8 mouse cellular contexts compared by ENCODE assay signal in genomic region chrX:152001737-152002710, GRCm38 (mm10). TPM values are rescaled to one million over a fixed set of nuclear protein-coding genes. Genes with fewer than 3 reads are reported as not detected.
DNase-seq lines count a peak whose midpoint lies in the region; ATAC-seq and TF ChIP-seq lines count a peak whose summit lies in the region.

Hsd17b10 (plus strand) TSS chrX:152001845.

- H3K79me3 ChIP-seq in C2C12 (ENCODE audit: low read depth): no peaks in the 10 kb centered on the region

- H3K4me1 ChIP-seq in erythroblast, embryonic 14.5 days (ENCODE audit: control insufficient read depth): peaks cover 19% of the 10 kb centered on the region
- no peaks in the 10 kb centered on the region for H3K4me1 ChIP-seq in heart, embryonic 12.5 days (replicated peaks)
- H3K4me1 ChIP-seq in liver, embryonic 12.5 days: peaks cover 5% of the 10 kb centered on the region; the same call in 1 of the 2 replicates
- no peaks in the 10 kb centered on the region for H3K4me1 ChIP-seq in stomach, embryonic 15.5 days

- TF ChIP-seq CTCF in C2C12 (IDR thresholded peaks at IDR 0.05; ENCODE audit: control insufficient read depth, insufficient read depth, insufficient read length): no peak
- TF ChIP-seq CTCF in brain, embryonic 14.5 days (IDR thresholded peaks at IDR 0.05; ENCODE audit: borderline replicate concordance, extremely low read depth, insufficient read depth, insufficient read length): no peak

- DNase-seq in brain, embryonic 14.5 days (ENCODE audit: low read depth): peak; percentile 93
- DNase-seq in kidney, postnatal 10 days: peak; percentile 91
- peak; percentile 46 to 62 for DNase-seq in natural killer cell, adult 2 months (ENCODE audit: low spot score in 2 of 2)

- H3K27me3 ChIP-seq in C2C12 (ENCODE audit: control insufficient read depth, insufficient read depth, insufficient read length): no peaks in the 10 kb centered on the region
- peaks cover 26% of the 10 kb centered on the region for H3K27me3 ChIP-seq in erythroblast, embryonic 14.5 days (ENCODE audit: control insufficient read depth)
- peaks cover 25% of the 10 kb centered on the region for H3K27me3 ChIP-seq in heart, embryonic 12.5 days (replicated peaks)
- H3K27me3 ChIP-seq in liver, embryonic 12.5 days (replicated peaks): peaks cover 48% of the 10 kb centered on the region
- H3K27me3 ChIP-seq in stomach, embryonic 15.5 days (replicated peaks): peaks cover 4% of the 10 kb centered on the region; the same call in 1 of the 2 replicates

- H3K36me3 ChIP-seq in C2C12 (ENCODE audit: control insufficient read depth, insufficient read depth): no peaks in the 10 kb centered on the region
- H3K36me3 ChIP-seq in erythroblast, embryonic 14.5 days (ENCODE audit: control insufficient read depth): peaks cover 26% of the 10 kb centered on the region
- peaks cover 21% of the 10 kb centered on the region for H3K36me3 ChIP-seq in heart, embryonic 12.5 days
- peaks cover 20% of the 10 kb centered on the region for H3K36me3 ChIP-seq in liver, embryonic 12.5 days
- H3K36me3 ChIP-seq in stomach, embryonic 15.5 days: no peaks in the 10 kb centered on the region

- peaks cover 4% of the 10 kb centered on the region; the same call in 1 of the 2 replicates for H3K9me3 ChIP-seq in erythroblast, embryonic 14.5 days (ENCODE audit: control insufficient read depth, low read length)
- no peaks in the 10 kb centered on the region for H3K9me3 ChIP-seq in heart, embryonic 12.5 days (replicated peaks)
- H3K9me3 ChIP-seq in liver, embryonic 12.5 days (replicated peaks): no peaks in the 10 kb centered on the region
- no peaks in the 10 kb centered on the region for H3K9me3 ChIP-seq in stomach, embryonic 15.5 days

- H3K27ac ChIP-seq in heart, embryonic 12.5 days (ENCODE audit: poor library complexity, severe bottlenecking): peak within 1 kb of the TSS; percentile 61; the same call in 1 of the 2 replicates
- H3K27ac ChIP-seq in liver, embryonic 12.5 days: peak within 1 kb of the TSS; percentile 64; the same call in 1 of the 2 replicates
- peak within 1 kb of the TSS; percentile 44; the same call in 1 of the 2 replicates for H3K27ac ChIP-seq in stomach, embryonic 15.5 days

- peak; percentile 98 for ATAC-seq in heart, embryonic 12.5 days (ENCODE audit: insufficient number of reproducible peaks, low FRiP score)
- ATAC-seq in liver, embryonic 12.5 days: peak; percentile 98
- ATAC-seq in stomach, embryonic 15.5 days (ENCODE audit: insufficient read depth, low FRiP score, low read depth): peak; percentile 98

- peak within 1 kb of the TSS; percentile 34 for H3ac ChIP-seq in C2C12 (ENCODE audit: control insufficient read depth, insufficient read length, low read depth)

- WGBS in heart, embryonic 12.5 days: 14% methylated on average over 40 of the region's 41 CpGs
- WGBS in liver, embryonic 12.5 days (ENCODE audit: insufficient replicate concordance): 7% methylated on average over 37 of the region's 41 CpGs
- 24% methylated on average over 39 of the region's 41 CpGs for WGBS in stomach, embryonic 15.5 days

- peak within 1 kb of the TSS; percentile 62 for H3K9ac ChIP-seq in heart, embryonic 12.5 days
- peak within 1 kb of the TSS; percentile 66 for H3K9ac ChIP-seq in liver, embryonic 12.5 days
- no peak within 1 kb of the TSS for H3K9ac ChIP-seq in stomach, embryonic 15.5 days

- H3K79me2 ChIP-seq in C2C12 (ENCODE audit: control insufficient read depth, insufficient read depth): no peaks in the 10 kb centered on the region

- peak within 1 kb of the TSS; percentile 34 for H3K4me3 ChIP-seq in C2C12 (ENCODE audit: insufficient read depth, poor library complexity, severe bottlenecking)
- H3K4me3 ChIP-seq in erythroblast, embryonic 14.5 days (replicated peaks): peak within 1 kb of the TSS; percentile 76
- peak within 1 kb of the TSS; percentile 56 for H3K4me3 ChIP-seq in heart, embryonic 12.5 days
- H3K4me3 ChIP-seq in liver, embryonic 12.5 days: peak within 1 kb of the TSS; percentile 61
- H3K4me3 ChIP-seq in stomach, embryonic 15.5 days (replicated peaks): peak within 1 kb of the TSS; percentile 48

- peak; percentile 51; the same call in 1 of the 2 replicates for TF ChIP-seq POLR2A in brain, embryonic 14.5 days (IDR thresholded peaks at IDR 0.05; ENCODE audit: borderline replicate concordance, extremely low read depth, insufficient read depth, insufficient read length, poor library complexity, severe bottlenecking)

- H3K4me2 ChIP-seq in heart, embryonic 12.5 days: peak within 1 kb of the TSS; percentile 71
- H3K4me2 ChIP-seq in liver, embryonic 12.5 days: peak within 1 kb of the TSS; percentile 78
- peak within 1 kb of the TSS; percentile 56 for H3K4me2 ChIP-seq in stomach, embryonic 15.5 days

TF ChIP-seq in C2C12, 6 proteins besides CTCF, POLR2A, EP300 and RAD21:
- TF ChIP-seq USF1 (IDR thresholded peaks at IDR 0.05; ENCODE audit: low read depth): no peak
- no peak for TF ChIP-seq FOSL1 (IDR thresholded peaks at IDR 0.05; ENCODE audit: insufficient read depth, low read length, poor library complexity, severe bottlenecking)
- TF ChIP-seq MAX (IDR thresholded peaks at IDR 0.05): no peak

RNA-seq across cellular contexts. Expression of gene Hsd17b10, which starts in this region (rescaled TPM):
- 119 TPM for polyA plus RNA-seq in C2C12 (2012; fragmentation: generic; extraction: Trizol)
- 53.2 and 58.6 TPM in 2 replicates for polyA plus RNA-seq in brain, embryonic 14.5 days (2012; rRNA removed)
- 1.6 and 2.3 TPM in 2 replicates for polyA plus RNA-seq in erythroblast, embryonic 14.5 days (2012)
- polyA plus RNA-seq in heart, embryonic 12.5 days (2016; fragmentation: Nextera tagmentation; extraction: Ambion mirVana): 155 and 159 TPM in 2 replicates
- polyA plus RNA-seq in liver, embryonic 12.5 days (2016; fragmentation: Nextera tagmentation; extraction: Ambion mirVana): 99.4 and 102 TPM in 2 replicates
- 180 and 208 TPM in 2 replicates for polyA plus RNA-seq in stomach, embryonic 15.5 days (2015; fragmentation: Nextera tagmentation; extraction: Ambion mirVana)

Comparison
In these comparisons a context has a peak if more than half of its experiments do, and no peak if none do; other contexts are left out.
1. Peak in every context shown above with its lines: DNase-seq, ATAC-seq, H3K4me3 ChIP-seq and H3K27ac ChIP-seq.
2. RNA of gene Hsd17b10 (polyA plus RNA-seq): 180 to 208 TPM in stomach, embryonic 15.5 days, 155 to 159 TPM in heart, embryonic 12.5 days, 119 TPM in C2C12 (single experiment), 99.4 to 102 TPM in liver, embryonic 12.5 days and 53.2 to 58.6 TPM in brain, embryonic 14.5 days; 1.6 to 2.3 TPM in erythroblast, embryonic 14.5 days; every median in the first group is over 10 times any median in the second.